Mouse (Mus musculus) kidney, postnatal 36 days (tissue): Measurements from ENCODE around the gene D3Ertd254e.
A peak's percentile ranks its signal among the peaks of the same experiment; 100 is the strongest.
"Not testable (repeated sequence)": the region's sequence is repeated elsewhere in the genome, so short reads cannot be mapped to it uniquely, and the experiment has no call there.

Source experiments
- DNase-seq, 2 experiments: peaks; one replicate each; pipeline ENCODE4 v3.0.0; 2021 to 2022; ENCODE audit warnings: mixed read lengths in 2 of 2

Gene D3Ertd254e

DNA sequence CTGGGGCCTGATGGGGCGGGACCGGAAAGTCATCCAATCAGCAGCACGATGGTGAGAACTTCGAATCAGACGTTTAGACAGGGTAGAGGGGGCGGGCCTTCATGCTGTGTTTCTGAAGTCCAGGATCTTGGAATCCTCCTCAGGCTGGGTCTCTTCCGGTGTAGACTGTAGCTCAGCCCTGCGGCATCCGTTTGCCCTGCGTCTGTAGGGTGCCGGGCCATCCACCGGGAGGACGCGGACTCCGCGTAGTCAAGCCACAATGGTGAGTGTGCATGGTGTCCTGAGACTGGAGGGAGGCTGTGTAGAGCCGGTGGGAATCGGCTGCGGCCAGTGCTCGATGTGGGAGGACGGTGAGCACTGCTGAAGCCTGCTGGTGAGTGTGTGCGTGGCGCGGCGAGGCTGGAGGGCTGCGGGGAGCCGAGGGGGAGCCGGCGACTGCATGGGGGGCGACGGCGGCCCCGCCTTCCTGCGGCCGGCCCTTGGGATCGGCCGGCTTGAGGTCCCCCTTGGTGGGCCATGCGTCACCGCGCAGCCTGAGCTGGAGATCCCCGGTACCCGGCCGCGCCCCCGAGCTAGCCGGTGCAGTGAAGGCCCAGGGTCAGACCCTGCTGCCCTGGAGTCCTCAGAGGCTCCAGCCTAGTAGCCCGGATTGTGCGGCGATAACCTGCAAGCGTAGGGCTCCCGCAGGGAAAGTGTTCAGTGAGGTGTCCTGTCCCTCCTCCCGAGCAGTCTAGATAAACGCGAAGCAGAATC, at the start of gene D3Ertd254e:
Gene D3Ertd254e (plus strand): TSS at position 84 of the 753 bp plus-strand sequence.
- DNase-seq, result peak; percentile 94 to 96

DNA sequence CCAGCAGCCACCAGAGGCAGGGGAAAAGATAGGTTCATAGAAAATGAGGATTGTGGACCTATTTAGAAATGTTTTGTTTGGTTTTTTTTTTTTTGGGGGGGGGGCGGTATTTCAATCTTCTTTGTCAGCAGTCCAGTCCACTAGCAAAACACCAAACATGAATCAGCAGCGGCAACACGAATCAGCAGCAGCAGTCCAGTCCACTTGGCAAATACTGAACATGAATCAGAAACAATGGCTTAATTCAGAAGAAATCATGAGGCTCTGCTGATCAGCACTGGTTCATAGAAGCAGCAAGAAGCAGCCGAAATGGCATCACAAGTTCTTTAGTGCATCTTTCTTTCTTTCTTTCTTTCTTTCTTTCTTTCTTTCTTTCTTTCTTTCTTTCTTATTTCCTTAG, 34.7 kb upstream of the D3Ertd254e start:
- no peak for DNase-seq

- no peak for DNase-seq
Observed at GRCm38 (mm10) chr3:36119684-36120548, 30.9 kb upstream of the D3Ertd254e start.

DNA sequence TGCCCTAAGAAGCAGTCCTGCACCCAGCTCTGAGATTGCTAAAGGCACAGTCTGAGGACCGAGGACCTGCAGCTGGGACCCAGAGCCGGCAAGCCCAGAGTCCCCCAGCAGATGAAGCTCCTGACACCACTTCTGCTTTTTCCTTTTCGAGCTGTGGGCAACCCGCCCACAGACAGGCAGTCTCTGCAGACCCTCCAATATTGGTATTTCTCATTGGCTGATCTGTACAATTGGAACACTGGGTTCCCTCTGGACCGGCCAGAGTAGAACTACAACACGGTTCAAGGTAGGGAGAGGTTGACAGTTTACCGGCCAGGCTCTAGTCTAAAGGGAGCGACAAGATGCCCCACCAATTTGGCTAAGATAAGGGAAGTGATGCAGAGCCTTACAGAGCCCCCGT, 24.6 kb upstream of the D3Ertd254e start:
- DNase-seq, result not testable (repeated sequence)

DNA sequence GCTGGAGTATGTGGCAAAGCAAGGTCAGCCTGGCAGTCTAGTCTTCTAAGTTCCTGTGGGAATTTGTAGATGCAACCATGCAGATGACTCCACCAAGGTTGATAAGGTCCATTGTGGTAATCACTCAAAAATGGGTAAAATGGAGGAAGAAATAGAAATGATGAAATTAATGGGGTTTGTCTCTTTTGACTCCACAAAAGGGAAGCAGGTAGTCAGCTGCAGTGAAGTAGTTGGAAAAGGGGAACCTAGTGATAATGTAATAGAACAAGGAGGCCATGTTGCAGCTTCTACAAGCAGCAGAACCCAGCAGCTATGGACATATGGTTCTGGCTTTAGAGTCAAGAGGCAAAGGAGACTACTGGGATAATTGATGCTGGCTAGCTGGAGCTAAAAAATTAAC, 14.7 kb upstream of the D3Ertd254e start:
- DNase-seq, result no peak

DNA sequence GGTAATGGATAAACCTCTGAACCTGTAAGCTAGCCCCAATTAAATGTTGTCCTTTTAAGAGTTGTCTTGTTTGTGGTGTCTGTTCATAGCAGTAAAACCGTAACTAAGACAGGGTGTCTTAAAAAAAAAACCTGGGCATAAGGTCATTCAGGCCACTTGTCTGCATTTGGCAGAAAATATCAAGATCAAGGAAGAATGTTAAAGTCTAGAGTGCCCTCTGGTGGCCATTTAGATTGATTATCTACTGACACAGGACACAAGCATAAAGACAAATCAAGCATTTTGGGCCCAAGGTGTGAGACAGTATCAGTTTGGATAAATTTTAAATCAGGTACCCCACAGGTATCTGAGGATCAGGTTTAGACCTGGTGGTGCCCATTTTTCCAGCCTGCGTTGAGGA, 13.3 kb upstream of the D3Ertd254e start:
- DNase-seq, result peak; percentile 32 to 65

DNA sequence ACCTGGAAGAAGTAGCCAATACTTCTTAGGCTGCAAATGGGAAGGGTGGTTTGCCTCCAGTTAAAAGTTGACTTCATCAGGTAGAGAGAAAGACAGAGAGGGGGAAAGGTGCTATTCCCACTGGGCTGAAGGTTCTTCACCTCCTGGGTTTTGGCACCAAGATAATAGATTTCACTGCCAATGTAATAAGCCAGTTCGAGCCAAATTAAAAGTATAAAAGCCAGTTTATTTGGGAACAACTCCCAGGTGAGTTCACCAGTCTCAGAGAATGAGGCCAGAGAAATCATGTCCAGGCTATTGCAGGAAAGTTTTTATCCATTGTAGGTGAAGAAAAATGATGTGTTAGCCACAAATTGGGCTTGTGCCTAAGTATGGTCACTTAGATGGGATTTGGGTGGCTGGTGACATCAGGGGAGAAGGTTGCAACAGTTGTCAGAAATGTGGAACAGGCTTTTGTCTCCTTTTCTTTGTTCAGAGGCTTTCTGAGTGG, 12.6 kb upstream of the D3Ertd254e start:
- DNase-seq, result no peak

DNA sequence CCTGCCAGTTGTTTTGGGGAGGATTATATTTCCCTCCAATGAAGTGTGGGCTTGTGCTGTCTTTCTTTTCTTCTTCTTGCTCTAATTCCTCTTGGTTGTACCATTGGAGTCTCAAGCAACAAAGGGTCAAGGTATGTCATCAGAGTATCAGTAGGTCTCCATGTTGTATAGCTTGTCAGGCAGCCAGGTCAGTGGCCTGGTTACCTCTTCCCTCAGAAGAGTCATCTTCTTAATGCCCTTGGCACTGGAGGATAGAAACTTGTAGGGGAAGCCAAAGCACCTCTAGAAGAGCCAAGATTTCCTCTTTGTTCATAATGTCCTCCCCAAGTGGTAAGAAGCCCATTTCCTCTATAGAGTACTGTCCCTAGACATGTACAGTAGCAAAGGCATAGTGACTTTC, 11.8 kb upstream of the D3Ertd254e start:
- no peak for DNase-seq

DNA sequence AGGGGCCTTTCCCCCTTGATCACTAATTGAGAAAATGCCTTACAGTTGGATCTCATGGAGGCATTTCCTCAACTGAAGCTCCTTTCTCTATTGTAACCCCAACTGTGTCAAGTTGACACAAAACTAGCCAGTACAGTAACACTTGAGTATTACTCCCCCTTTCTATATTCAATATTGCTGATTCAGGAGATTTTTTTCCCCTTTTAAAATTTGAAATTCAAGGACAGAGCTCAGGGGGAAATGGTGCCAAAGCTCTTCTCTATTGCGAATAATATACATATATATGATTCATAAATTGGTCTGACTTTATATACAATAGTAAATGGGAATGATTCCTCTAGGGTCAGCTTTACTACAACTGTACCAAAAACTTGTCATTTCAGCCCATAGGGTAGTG, 282 bp upstream of the D3Ertd254e start:
- DNase-seq, result no peak

GRCm38 (mm10) chr3:36155268-36155667, 4.5 kb downstream of the D3Ertd254e start:
- DNase-seq, result no peak

DNA sequence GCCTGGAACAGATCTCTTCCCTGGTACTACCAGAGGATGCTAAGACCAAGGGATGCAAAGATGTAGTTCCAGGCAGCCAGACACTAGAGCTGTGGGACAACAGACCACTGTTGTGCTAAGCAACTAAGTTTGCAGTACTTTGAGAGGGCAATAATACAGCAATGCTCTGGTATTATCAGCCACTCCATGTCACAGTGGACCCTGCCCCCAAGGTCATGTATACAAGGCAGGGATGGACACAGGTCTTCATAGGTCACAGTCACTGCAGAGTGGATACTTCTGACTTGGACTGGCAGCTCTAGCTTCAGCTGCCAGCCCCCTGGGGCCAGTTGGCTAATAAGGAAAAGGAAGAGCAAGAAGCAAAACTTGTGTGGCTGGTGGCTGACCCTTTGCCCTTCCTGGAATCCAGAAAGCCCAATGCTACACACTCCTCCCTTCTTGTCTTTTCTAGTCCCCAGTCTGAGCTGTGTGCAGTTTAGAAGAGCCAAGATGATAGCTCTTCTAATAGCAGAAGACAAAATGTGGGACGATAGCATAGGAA, 19.9 kb downstream of the D3Ertd254e start:
- DNase-seq, result no peak

DNA sequence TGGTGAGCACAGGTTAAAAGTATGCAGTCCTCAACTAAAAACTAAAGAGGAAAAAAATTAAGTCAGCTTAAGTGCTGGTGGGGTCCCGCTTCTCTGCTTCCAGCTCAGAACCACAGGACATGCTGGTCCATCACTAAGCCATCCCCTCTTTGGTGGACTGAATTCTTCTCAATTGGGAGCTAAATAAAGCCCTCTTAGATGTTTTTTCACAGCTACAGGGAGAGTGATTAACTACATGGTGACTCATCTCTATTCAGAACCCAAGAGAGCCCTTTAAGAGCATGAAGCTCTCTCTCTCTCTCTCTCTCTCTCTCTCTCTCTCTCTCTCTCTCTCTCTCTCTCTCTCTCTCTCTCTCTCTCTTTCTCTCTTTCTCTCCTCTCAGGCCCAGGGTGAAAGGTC, 20.5 kb downstream of the D3Ertd254e start:
- no peak for DNase-seq

DNA sequence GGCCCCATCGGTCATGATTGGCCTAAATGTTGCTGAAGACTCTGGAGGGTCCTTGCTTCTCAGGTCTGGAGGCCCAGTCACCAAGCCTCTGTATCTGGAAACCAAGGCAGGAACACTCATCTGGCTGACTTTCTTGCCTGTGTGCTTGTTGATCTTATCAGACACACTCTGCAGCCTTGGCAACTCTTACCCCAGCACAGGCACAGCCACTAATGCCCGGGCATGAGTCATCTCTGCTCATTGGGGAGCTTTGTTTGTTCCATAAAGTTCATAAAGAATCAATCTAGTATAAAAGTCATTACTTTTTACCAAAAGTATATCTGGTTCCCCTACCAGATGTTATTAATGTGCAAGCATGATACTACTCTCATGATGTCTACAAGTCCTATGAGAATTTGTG, 22.9 kb downstream of the D3Ertd254e start:
- DNase-seq, result no peak

DNA sequence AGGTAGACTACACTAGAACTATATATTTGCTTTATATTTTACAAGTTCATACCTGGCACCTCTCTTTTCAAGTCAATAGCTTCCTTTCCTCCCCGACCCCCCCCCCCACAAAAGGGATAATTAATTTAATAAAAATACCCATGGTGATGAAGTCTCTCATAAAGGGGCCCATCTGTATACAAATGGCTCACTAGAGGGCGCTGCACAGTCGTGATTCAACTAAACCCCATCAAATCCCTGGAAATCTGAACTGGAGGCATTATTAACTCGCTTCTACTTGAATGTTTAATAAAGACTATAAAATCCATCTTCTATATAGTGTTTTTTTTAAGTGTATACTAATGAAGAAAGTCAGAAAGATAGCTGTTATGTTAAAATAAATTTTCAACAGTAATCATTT, 30.7 kb downstream of the D3Ertd254e start:
- DNase-seq, result peak; percentile 51 to 82

GRCm38 (mm10) chr3:36186510-36186909, 35.7 kb downstream of the D3Ertd254e start:
- DNase-seq, result no peak

DNA sequence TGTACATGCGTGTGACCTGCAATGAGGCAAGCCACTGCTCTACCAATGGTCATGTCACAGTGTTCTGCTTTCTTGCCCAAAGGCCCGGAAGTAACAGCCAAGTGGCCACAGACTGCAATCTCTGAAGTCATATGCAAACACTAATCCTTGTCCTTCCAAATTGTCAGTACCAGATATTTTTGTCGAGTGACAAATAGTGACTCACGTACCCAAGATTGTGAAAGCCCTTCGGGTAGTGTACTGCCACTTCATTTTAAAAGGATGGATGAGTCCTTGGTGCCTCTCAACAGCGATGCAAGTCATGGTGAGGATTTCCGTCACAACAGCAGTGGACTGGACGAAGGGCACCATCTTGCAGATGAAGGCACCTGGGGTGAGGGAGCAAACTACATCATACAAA, 38.4 kb downstream of the D3Ertd254e start:
- DNase-seq, result no peak

GRCm38 (mm10) chr3:36201098-36201497, 50.3 kb downstream of the D3Ertd254e start:
- no peak for DNase-seq

GRCm38 (mm10) chr3:36202932-36203331, 52.1 kb downstream of the D3Ertd254e start:
- no peak for DNase-seq

DNA sequence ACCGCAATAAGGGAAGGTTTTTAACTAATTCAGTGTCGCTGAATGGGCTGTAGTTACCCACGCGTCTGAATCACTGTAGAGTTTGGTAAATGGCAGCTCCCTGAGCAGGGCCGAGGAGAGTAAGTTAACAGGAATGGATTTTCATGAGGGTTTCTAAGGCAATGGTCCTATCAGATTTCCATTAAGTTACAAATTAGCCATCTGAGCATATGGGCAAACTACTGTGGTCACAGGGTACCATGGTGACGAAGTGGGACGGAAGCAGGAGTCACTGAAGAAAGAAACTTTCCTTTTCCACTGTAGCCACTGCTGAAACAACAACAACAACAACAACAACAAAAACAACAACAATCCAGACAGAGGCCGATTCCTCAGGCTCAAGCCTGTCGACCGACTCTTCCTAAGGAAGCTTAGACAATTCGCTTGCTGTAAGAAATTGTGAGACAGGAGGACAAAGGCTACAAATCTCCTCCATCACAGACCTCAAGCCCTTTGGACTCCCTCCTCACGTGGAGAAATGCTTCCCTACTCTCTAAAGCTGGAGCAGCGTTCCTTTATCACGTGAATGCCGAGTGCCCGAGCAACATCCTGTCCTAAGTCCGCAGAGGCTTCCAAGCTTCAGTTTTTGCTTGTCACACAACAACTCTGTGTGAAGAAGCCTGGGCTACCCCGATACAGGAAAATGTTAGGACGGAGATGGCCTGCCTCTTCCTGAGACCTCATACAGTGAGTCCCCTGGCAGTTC, 56.9 kb downstream of the D3Ertd254e start:
- peak; percentile 70 for DNase-seq

DNA sequence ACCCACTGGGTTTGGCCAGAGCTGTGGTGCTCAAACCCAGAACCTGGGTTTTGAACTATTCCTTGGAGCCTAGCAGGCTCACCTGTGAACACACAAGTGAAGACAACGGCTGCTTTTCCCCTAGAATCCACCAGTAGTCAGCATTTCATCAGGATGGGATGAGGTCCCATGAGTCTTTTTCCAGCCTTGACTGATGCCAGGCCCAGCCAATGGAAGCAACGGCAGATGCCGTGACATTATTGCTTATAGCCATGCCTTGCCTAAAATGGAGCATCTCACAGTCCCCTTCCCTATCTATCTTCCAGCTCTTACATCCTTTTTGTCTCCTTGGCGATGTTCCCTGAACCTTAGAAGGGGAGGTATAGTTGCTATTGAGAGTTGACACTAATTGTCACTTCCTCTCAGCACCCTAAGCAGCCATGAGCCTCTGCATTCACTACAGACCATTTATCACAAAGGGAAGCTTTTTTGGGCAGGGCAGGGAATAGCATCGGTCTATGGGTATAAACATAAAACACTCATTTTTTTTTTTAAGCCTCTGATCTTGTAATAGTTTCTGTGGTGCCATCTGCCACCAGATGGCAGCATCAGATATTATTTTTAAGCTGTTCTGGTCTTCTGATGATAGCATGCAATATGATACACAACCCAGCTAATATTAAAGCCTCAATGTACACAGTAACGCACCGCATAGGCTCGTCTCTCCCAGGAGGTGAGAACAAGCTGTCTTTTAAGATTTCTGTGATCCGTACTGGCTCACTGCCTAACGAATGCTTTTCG, 59.1 kb downstream of the D3Ertd254e start:
- DNase-seq, result peak; percentile 42 to 68

DNA sequence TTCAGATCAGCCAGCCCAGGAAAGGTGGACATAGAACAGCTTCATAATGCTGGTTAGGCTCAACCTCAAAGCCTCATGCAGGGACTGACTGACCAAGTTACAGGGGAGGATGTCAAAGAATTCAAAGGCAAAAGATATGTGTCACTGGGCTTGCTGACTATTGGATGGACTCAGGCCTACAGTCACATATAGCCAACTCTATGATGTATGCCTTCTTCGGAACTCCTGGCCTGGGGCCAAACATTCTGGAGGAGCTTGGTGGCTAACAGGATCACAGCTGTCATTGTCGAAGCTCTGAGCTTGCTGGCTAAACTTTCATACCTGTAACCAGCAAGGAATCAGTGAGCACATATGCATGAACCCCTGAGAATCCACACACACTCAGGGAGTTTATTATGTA, 60.1 kb downstream of the D3Ertd254e start:
- no peak for DNase-seq

GRCm38 (mm10) chr3:36212758-36213157, 61.9 kb downstream of the D3Ertd254e start:
- DNase-seq, result no peak
